Mouse (Mus musculus) thymus, adult 2 months (tissue): Measurements from ENCODE around the gene Rpgrip1.

Experiments
- CTCF ChIP-seq: fragments of 200-500 bp; IDR thresholded peaks from 2 replicates; pipeline ENCODE4 v1.5.1; 2012; ENCODE audit warnings: mild to moderate bottlenecking, control low read depth, low read length, moderate library complexity, borderline replicate concordance; ENCODE audit not compliant: control insufficient read depth, poor library complexity, insufficient read depth; ENCODE audit errors: extremely low read depth
- POLR2A ChIP-seq: fragments of 200-500 bp; IDR thresholded peaks from 2 replicates; pipeline ENCODE4 v1.6.1; 2012; ENCODE audit warnings: mild to moderate bottlenecking, low read length, control low read depth, moderate library complexity; ENCODE audit not compliant: control insufficient read depth, poor library complexity, insufficient read depth; ENCODE audit errors: extremely low read depth

DNA sequence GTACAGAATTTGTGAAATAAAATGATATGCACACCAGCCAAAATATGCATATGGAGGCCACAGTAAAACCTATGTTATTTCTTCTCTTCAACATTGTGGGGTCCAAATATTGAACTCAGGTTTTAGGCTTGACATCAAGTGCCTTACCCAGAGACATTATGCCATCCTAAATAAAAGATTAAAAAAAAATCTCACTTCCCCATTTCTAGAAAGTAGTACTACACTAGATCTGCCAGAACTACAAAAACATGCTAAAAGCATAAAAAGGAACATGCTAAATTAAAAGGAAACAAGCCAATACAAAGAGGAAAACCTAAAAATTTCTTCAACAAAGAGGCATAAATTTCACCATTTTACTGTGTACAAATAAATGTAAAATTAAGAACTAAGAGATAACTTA, 27.4 kb upstream of the Rpgrip1 start:
- TF ChIP-seq CTCF (no peak), POLR2A (no peak)
